Comparison of ENCODE assay signal across 8 mouse cellular contexts in genomic region chr15:7812872-7813530, GRCm38 (mm10). TPM values are rescaled to one million over a fixed set of nuclear protein-coding genes. Genes with fewer than 3 reads are reported as not detected.
DNase-seq lines count a peak whose midpoint lies in the region; ATAC-seq and TF ChIP-seq lines count a peak whose summit lies in the region.

No protein-coding gene starts in this region.

- under 1% methylated on average over 41 of the region's 41 CpGs for WGBS in intestine, embryonic 14.5 days
- under 1% methylated on average over 41 of the region's 41 CpGs for WGBS in limb, embryonic 12.5 days
- under 1% methylated on average over 41 of the region's 41 CpGs for WGBS in midbrain, embryonic 14.5 days

- peaks cover 34% of the 10 kb centered on the region for H3K27me3 ChIP-seq in intestine, embryonic 14.5 days (replicated peaks; ENCODE audit: control insufficient read depth, insufficient read depth, low read length)
- H3K27me3 ChIP-seq in limb, embryonic 12.5 days: peaks cover 100% of the 10 kb centered on the region
- peaks cover 100% of the 10 kb centered on the region for H3K27me3 ChIP-seq in midbrain, embryonic 14.5 days (ENCODE audit: control insufficient read depth, insufficient read depth, low read length)
- H3K27me3 ChIP-seq in testis, adult 2 months (ENCODE audit: control insufficient read depth, insufficient read depth, low read length): no peaks in the 10 kb centered on the region; the same call in 1 of the 2 replicates

- H3K9me3 ChIP-seq in intestine, embryonic 14.5 days (ENCODE audit: control insufficient read depth, low read length): no peaks in the 10 kb centered on the region
- no peaks in the 10 kb centered on the region for H3K9me3 ChIP-seq in limb, embryonic 12.5 days
- H3K9me3 ChIP-seq in midbrain, embryonic 14.5 days (ENCODE audit: control insufficient read depth, low read length): no peaks in the 10 kb centered on the region

- H3K27ac ChIP-seq in intestine, embryonic 14.5 days (ENCODE audit: low read depth): peak overlapping the region; percentile 88; the same call in 1 of the 2 replicates
- H3K27ac ChIP-seq in limb, embryonic 12.5 days: no peak overlapping the region
- no peak overlapping the region for H3K27ac ChIP-seq in midbrain, embryonic 14.5 days (replicated peaks; ENCODE audit: low read depth, low read length)
- no peak overlapping the region for H3K27ac ChIP-seq in testis, adult 2 months (ENCODE audit: control insufficient read depth, insufficient read depth, low read depth, low read length)

- H3K36me3 ChIP-seq in intestine, embryonic 14.5 days (ENCODE audit: control insufficient read depth, insufficient read depth, low read length): no peaks in the 10 kb centered on the region
- H3K36me3 ChIP-seq in limb, embryonic 12.5 days: no peaks in the 10 kb centered on the region
- H3K36me3 ChIP-seq in midbrain, embryonic 14.5 days (ENCODE audit: control insufficient read depth, insufficient read depth, low read length): no peaks in the 10 kb centered on the region
- no peaks in the 10 kb centered on the region for H3K36me3 ChIP-seq in testis, adult 2 months (ENCODE audit: control insufficient read depth, insufficient read depth, low read length)

- peak overlapping the region; percentile 79 for H3K9ac ChIP-seq in intestine, embryonic 14.5 days (ENCODE audit: low read length)
- peak overlapping the region; percentile 37; the same call in 1 of the 2 replicates for H3K9ac ChIP-seq in limb, embryonic 12.5 days (replicated peaks)
- peak overlapping the region; percentile 55 for H3K9ac ChIP-seq in midbrain, embryonic 14.5 days (replicated peaks; ENCODE audit: low read length)

- ATAC-seq in intestine, embryonic 14.5 days (replicated peaks; ENCODE audit: low FRiP score, low TSS enrichment, low read depth): 0 out of 2 replicates have a peak, but pooled peaks have one; percentile 36
- ATAC-seq in limb, embryonic 12.5 days (ENCODE audit: insufficient number of reproducible peaks, insufficient read depth, low FRiP score, low TSS enrichment, low read depth): peak; percentile 26; the same call in 1 of the 2 replicates
- peak; percentile 53 for ATAC-seq in midbrain, embryonic 14.5 days (ENCODE audit: low FRiP score, low TSS enrichment)

- peak; percentile 43; the same call in 1 of the 2 replicates for TF ChIP-seq CTCF in testis, adult 2 months (IDR thresholded peaks at IDR 0.05; ENCODE audit: control insufficient read depth, insufficient read depth, insufficient replicate concordance, low read depth, low read length)

- DNase-seq in ovary, postnatal 10 days (ENCODE audit: low spot score): peak; percentile 57
- no peak for DNase-seq in ovary, adult 18-20 months (ENCODE audit: low spot score)
- peak; percentile 84 for DNase-seq in embryo, embryonic 10 days (ENCODE audit: low spot score)
- DNase-seq in gastrocnemius, postnatal 10 days: peak; percentile 81
- peak; percentile 97 for DNase-seq in intestine, embryonic 14.5 days (ENCODE audit: low spot score)
- DNase-seq in midbrain, embryonic 14.5 days: peak; percentile 90

- peak overlapping the region; percentile 65 for H3K4me2 ChIP-seq in intestine, embryonic 14.5 days (ENCODE audit: low read length)
- peak overlapping the region; percentile 91 for H3K4me2 ChIP-seq in limb, embryonic 12.5 days
- H3K4me2 ChIP-seq in midbrain, embryonic 14.5 days (ENCODE audit: low read length): peak overlapping the region; percentile 97

- no peak for TF ChIP-seq POLR2A in testis, adult 2 months (IDR thresholded peaks at IDR 0.05; ENCODE audit: control insufficient read depth, low read depth, low read length)

- H3K4me1 ChIP-seq in intestine, embryonic 14.5 days (replicated peaks; ENCODE audit: control insufficient read depth, insufficient read depth, low read length): peaks cover 19% of the 10 kb centered on the region
- peaks cover 63% of the 10 kb centered on the region for H3K4me1 ChIP-seq in limb, embryonic 12.5 days (replicated peaks)
- peaks cover 26% of the 10 kb centered on the region for H3K4me1 ChIP-seq in midbrain, embryonic 14.5 days (ENCODE audit: control insufficient read depth, insufficient read depth, low read length)
- peaks cover 36% of the 10 kb centered on the region for H3K4me1 ChIP-seq in testis, adult 2 months (ENCODE audit: control insufficient read depth, insufficient read depth, low read length)

- peak overlapping the region; percentile 75 for H3K4me3 ChIP-seq in intestine, embryonic 14.5 days (ENCODE audit: low read depth, low read length)
- H3K4me3 ChIP-seq in limb, embryonic 12.5 days (replicated peaks): peak overlapping the region; percentile 55
- H3K4me3 ChIP-seq in midbrain, embryonic 14.5 days (replicated peaks; ENCODE audit: low read depth, low read length): peak overlapping the region; percentile 53
- peak overlapping the region; percentile 57 for H3K4me3 ChIP-seq in testis, adult 2 months (ENCODE audit: control insufficient read depth, low read depth, low read length)

RNA-seq across cellular contexts. Expression of gene Gdnf, which starts 2.4 kb away (rescaled TPM):
- 1 to 10 TPM in 1 of 2 experiments, under 1 TPM in 1; 0.68 to 1.4 TPM for total RNA-seq in gastrocnemius, postnatal 10 days (2021)
- polyA plus RNA-seq in intestine, embryonic 14.5 days (2014; fragmentation: Nextera tagmentation; extraction: Ambion mirVana): 4.3 and 5.7 TPM in 2 replicates
- 0.25 and 0.49 TPM in 2 replicates for polyA plus RNA-seq in limb, embryonic 12.5 days (2016; fragmentation: Nextera tagmentation; extraction: Ambion mirVana)
- polyA plus RNA-seq in midbrain, embryonic 14.5 days (2014; fragmentation: Nextera tagmentation; extraction: Ambion mirVana): 0.11 and 0.14 TPM in 2 replicates
- 0.49 and 0.63 TPM in 2 replicates for polyA plus RNA-seq in testis, adult 2 months (2012; rRNA removed)
